Mouse (Mus musculus) bone marrow macrophage, adult 2 months (primary cell): ENCODE data around the gene Tmeff1. TPM values are rescaled to one million over a fixed set of nuclear protein-coding genes. Genes with fewer than 3 reads are reported as not detected.
"Not testable (repeated sequence)": the region's sequence is repeated elsewhere in the genome, so short reads cannot be mapped to it uniquely, and the experiment has no call there.

Experiments used
- H3K27ac ChIP-seq: 2 replicates; pipeline ENCODE4 v1.5.1; 2012; ENCODE audit warnings: low read depth, low read length; ENCODE audit not compliant: insufficient read depth
- H3K4me1 ChIP-seq: 2 replicates; pipeline ENCODE4 v1.6.1; 2012; ENCODE audit warnings: low read length; ENCODE audit not compliant: control insufficient read depth, insufficient read depth
- H3K4me3 ChIP-seq: 2 replicates; pipeline ENCODE4 v1.5.1; 2012; ENCODE audit warnings: mild to moderate bottlenecking, low read length, moderate library complexity; ENCODE audit not compliant: insufficient read depth
- CTCF ChIP-seq: IDR thresholded peaks from 2 replicates; pipeline ENCODE4 v1.5.1; 2012; ENCODE audit warnings: low read depth, mild to moderate bottlenecking, low read length, moderate library complexity
- POLR2A ChIP-seq: IDR thresholded peaks from 2 replicates; pipeline ENCODE4 v1.6.1; 2012; ENCODE audit warnings: mild to moderate bottlenecking, low read depth, low read length, borderline replicate concordance
- polyA plus RNA-seq: library from polyadenylated mRNA; stranded (reverse); fragments of >200 nt; gene quantifications from 2 replicates; pipeline ENCODE4 v1.2.4, GENCODE M21; 2012; ENCODE audit not compliant: missing spikeins, insufficient read depth, insufficient read length

Gene Tmeff1
- polyA plus RNA-seq, 1 experiment = 0.47 TPM

DNA sequence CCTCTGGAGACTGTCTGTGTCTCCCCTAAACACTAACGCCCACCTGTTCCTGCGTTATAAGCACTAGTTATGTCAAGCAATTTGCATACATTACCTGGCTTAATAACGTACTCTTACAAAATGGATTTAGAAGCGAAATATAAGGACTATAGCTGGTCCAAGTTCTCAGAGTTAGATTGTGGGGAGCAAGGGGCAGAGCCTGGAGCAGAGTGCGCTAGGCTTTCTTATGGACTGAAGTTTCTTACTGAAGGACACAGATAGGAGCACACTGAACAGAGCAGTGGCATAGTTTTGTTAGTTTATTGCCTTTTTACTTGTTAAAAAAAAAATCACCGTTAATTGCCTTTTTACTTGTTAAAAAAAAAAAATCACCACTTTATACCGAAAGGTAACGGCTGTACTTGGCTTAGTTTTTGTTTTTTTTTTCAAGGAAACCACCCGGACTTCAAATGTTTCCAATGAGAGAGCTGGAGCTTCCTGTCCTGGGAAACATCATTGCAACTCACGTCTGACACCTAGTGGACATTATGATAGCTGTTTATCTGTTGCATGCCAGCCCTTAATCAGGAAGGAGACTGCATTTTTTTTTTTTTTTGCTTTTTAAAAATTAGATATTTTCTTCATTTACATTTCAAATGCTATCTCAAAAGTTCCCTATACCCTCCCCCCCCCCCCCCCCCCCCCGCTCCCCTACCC, 95.8 kb downstream of the Tmeff1 start:
- TF ChIP-seq POLR2A = no peak
- no peak for TF ChIP-seq CTCF
- Histone ChIP-seq H3K4me3 (no peak overlapping the region), H3K27ac (no peak overlapping the region)

DNA sequence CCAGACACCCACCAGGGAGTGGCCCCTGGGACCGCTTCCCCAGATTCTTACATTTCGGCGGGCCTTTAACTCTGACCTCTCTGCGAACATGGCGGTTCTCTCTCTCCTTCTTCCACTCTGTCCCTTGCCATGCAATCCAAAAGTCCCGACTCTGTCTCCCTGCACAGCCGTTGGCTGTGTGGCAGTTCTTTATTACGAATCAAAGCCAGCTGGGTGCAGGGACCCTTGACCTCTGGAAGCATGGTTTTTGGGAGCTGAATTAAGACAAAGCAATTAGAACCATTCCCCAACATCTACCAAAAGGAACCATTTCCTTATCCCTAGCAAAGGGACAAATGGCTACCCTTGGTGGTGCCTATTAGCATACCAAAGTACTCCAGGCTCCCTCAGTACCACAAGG, 98.2 kb downstream of the Tmeff1 start:
- TF ChIP-seq CTCF (no peak), POLR2A (no peak)
- no peaks in the 10 kb centered on the region for H3K4me1 ChIP-seq
- no peak overlapping the region for H3K4me3 ChIP-seq
- no peak overlapping the region for H3K27ac ChIP-seq

More for the DNA sequence above, 95.8 kb downstream of the Tmeff1 start:
- H3K4me1 ChIP-seq = no peaks in the 10 kb centered on the region

DNA sequence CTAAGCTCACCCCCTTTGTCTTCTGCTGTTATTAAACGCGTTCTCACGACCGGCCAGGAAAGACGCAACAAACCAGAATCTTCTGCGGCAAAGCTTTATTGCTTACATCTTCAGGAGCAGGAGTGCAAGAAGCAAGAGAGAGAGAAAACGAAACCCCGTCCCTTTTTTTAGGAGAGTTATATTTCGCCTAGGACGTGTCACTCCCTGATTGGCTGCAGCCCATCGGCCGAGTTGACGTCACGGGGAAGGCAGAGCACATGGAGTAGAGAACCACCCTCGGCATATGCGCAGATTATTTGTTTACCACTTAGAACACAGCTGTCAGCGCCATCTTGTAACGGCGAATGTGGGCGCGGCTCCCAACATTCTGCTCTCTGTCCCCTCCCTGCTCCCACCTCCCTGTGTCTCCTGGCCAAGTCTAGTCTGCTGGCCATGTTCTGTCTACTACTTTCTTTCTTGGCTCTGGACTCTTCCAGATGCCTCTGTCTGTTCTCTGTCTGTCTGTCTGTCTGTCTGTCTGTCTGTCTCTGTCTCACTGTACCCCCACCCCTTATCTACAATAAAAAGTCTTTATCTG, 98.7 kb downstream of the Tmeff1 start:
- not testable (repeated sequence) for H3K27ac ChIP-seq, H3K4me3 ChIP-seq

DNA sequence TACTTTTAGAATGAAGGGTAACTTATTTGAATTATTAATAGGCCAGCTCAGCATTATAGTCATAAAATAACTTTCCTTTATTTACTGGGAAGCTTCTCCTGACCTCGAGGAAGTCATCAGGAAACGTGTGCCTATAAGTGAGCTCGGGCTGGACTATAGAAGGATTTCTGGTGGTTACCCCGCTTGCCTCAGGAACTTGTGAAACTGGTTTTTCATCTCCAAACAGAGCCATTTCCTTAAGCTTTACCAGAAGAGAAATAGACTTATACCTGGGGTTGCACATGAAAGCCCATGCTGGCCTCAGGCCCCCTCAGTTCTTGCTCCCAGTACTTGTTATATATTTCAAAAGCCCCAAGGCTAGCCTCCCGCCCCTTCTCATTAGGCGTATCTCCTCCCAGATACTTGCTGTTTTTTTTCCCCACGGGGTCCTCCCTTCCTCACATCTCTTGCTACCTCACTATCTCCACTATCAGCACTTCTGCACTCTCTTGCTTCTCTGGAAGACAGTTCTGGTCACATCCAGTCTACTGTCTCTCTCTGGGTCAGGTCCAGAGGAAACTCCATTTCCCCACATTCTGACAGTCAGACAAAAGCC, 99.7 kb downstream of the Tmeff1 start:
- TF ChIP-seq CTCF = no peak
- TF ChIP-seq POLR2A = no peak
- H3K27ac ChIP-seq = no peak overlapping the region
- H3K4me3 ChIP-seq = no peak overlapping the region
- no peaks in the 10 kb centered on the region for H3K4me1 ChIP-seq

More for the DNA sequence above, 98.7 kb downstream of the Tmeff1 start:
- not testable (repeated sequence) for H3K4me1 ChIP-seq

GRCm38 (mm10) chr4:48688148-48688547, 103.2 kb downstream of the Tmeff1 start:
- TF ChIP-seq POLR2A (no peak), CTCF (no peak)
- no peak overlapping the region for H3K4me3 ChIP-seq
- no peaks in the 10 kb centered on the region for H3K4me1 ChIP-seq
- H3K27ac ChIP-seq = no peak overlapping the region

DNA sequence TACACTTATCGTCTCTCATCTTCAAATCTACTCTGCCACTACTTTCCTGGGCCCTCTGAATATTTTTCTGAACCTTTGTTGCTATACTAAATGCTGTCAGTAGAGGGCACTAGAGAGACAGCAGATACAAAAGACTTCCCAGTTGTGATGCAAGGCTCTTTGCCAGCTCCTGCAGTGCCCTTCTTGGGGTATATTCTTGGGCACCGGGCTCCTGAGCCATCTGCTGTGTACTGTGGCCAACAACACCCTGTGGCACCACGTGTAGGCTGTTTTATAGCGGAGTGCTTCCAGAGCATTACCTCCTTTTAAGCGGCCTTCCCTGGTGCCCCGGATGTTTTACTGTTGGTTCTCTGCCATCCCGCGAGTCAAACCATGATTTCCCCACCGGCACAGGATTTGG, 105.7 kb downstream of the Tmeff1 start:
- H3K4me1 ChIP-seq = no peaks in the 10 kb centered on the region
- no peak for TF ChIP-seq POLR2A
- peak; percentile 33; the same call in 1 of the 2 replicates for TF ChIP-seq CTCF

GRCm38 (mm10) chr4:48691793-48692437, 106.9 kb downstream of the Tmeff1 start:
- Histone ChIP-seq H3K27ac (no peak overlapping the region), H3K4me3 (no peak overlapping the region), H3K4me1 (no peaks in the 10 kb centered on the region)
- TF ChIP-seq POLR2A (no peak), CTCF (no peak)

More for the DNA sequence above, 105.7 kb downstream of the Tmeff1 start:
- no peak overlapping the region for H3K27ac ChIP-seq
- H3K4me3 ChIP-seq = no peak overlapping the region

DNA sequence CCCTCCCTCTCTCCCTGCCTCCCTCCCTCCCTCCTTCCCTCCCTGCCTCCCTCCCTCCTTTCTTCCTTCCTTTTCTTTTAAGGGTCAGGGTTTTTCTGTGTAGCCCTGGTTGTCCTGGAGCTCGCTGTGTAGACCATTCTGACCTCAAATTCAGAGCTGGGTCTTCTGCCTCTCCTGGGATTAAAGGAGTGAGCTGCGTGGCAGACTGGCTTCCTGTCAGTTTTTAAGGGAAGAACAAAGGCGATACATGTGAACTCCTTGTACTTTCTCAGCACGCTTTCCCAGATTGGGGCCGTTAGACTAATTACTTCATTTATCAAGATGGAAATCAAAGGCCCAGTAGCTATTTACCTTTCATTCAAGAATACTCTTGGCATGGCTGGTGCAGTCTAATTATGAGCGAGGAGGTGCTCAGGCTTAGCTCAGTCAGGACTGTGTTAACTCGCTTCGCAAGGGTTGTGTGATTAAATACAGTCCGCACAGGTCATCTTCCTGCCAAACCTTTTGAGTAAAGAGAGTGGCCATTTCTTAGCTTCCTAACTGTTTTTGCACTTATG, 107.8 kb downstream of the Tmeff1 start:
- TF ChIP-seq POLR2A (no peak), CTCF (no peak)
- no peak overlapping the region for H3K4me3 ChIP-seq
- H3K4me1 ChIP-seq = no peaks in the 10 kb centered on the region
- H3K27ac ChIP-seq = no peak overlapping the region

DNA sequence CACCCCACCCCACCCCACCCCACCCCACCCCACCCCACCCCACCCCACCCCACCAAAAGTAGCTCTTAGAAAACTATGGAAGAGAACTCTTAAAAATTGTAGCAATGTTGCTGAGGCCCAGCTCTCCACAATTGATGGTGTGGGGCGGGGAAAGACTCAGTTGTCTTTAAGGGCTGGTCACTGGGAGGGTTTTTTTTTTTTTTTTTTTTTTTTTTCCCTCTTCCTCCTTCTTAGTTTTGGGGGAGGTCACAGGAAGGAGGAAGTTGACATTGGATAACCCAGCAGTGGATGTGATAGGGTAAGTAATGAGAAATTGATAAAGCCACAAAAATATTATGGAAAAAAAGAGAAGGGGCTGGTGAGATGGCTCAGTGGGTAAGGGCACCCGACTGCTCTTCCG, 111.7 kb downstream of the Tmeff1 start:
- TF ChIP-seq POLR2A = no peak
- TF ChIP-seq CTCF = no peak

More for the DNA sequence above, 111.7 kb downstream of the Tmeff1 start:
- Histone ChIP-seq H3K27ac (no peak overlapping the region), H3K4me3 (no peak overlapping the region), H3K4me1 (no peaks in the 10 kb centered on the region)
